Mouse (Mus musculus): ENCODE measurements at regions not wholly inside any gene's neighbourhood (a gene's known extent, or its start where the extent isn't known, plus 50 kb on each side); places are given as distances from the start of the nearest gene placed in this dataset.

DNA sequence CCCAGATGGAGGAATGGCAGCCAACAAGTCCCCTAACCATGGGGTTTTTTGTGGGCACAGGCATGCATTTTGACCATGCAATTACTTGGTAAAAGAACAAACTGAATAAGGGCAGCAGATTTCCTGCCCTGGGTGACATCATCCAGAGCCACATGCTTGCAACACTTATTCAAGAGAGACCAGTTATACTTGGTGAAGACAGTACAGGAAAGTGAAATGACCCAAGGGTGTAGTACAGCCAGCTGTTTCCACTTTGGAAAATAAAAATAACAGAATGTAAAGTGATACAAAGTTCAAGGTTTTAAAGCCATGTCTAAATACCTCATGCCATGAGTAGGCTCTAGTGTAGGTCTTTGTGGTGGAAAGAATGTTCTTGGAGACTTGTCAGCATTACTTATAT is 432.5 kb upstream of the A1bg start:
- TF ChIP-seq GATA1 (IDR thresholded peaks at IDR 0.05; ENCODE audit: borderline replicate concordance, low read length), result no peak
- TF ChIP-seq FLI1 (IDR thresholded peaks at IDR 0.05; ENCODE audit: low read length), result no peak

All from megakaryocyte, embryonic 14.5 days (primary cell).